Mouse (Mus musculus) adrenal gland, postnatal 25 days (tissue): ENCODE results near the gene Rxrg. TPM values are rescaled to one million over a fixed set of nuclear protein-coding genes. Genes with fewer than 3 reads are reported as not detected.

Source experiments
- DNase-seq: peaks from one replicate; pipeline ENCODE4 v3.0.0; 2021; ENCODE audit warnings: mixed read lengths
- long read RNA-seq: library from polyadenylated mRNA; stranded (forward); transcript quantifications from one replicate; pipeline ENCODE4 v2.0.0, GENCODE M21; 2021
- total RNA-seq: library from RNA; stranded (reverse); gene quantifications from 2 replicates; pipeline ENCODE4 v1.2.3, GENCODE M21; 2021

Rxrg gene
- total RNA-seq: 2.8 and 3.8 TPM in 2 replicates
- long read RNA-seq, partial matches to known transcripts: 1 of 6 reads
- long read RNA-seq, other reads (novel, unspliced or antisense): 1 of 6 reads

GRCm38 (mm10) chr1:167598255-167599081 lies at the start of gene Rxrg:
TSS of gene Rxrg (plus strand) at chr1:167598384.
- DNase-seq: peak; percentile 45

- no peak for DNase-seq
Measured at GRCm38 (mm10) chr1:167549324-167549723, 48.9 kb upstream of the Rxrg start.

GRCm38 (mm10) chr1:167551601-167552000 lies 46.6 kb upstream of the Rxrg start:
- DNase-seq: no peak

- no peak for DNase-seq
Measured at GRCm38 (mm10) chr1:167553959-167554526, 44.1 kb upstream of the Rxrg start.

- no peak for DNase-seq
Measured at GRCm38 (mm10) chr1:167566571-167566970, 31.6 kb upstream of the Rxrg start.

- DNase-seq: no peak
Measured at GRCm38 (mm10) chr1:167579131-167579530, 19.1 kb upstream of the Rxrg start.

- DNase-seq: no peak
Measured at GRCm38 (mm10) chr1:167583195-167583594, 15.0 kb upstream of the Rxrg start.

GRCm38 (mm10) chr1:167583888-167584287 lies 14.3 kb upstream of the Rxrg start:
- no peak for DNase-seq

- DNase-seq: no peak
Measured at GRCm38 (mm10) chr1:167588747-167589558, 9.2 kb upstream of the Rxrg start.

- DNase-seq: no peak
Measured at GRCm38 (mm10) chr1:167592175-167592574, 6.0 kb upstream of the Rxrg start.

GRCm38 (mm10) chr1:167599211-167599735 lies 1.1 kb downstream of the Rxrg start:
- no peak for DNase-seq

GRCm38 (mm10) chr1:167608201-167608741 lies 10.1 kb downstream of the Rxrg start:
- no peak for DNase-seq

- DNase-seq: no peak
Measured at GRCm38 (mm10) chr1:167617131-167617530, 18.9 kb downstream of the Rxrg start.

- peak; percentile 18 for DNase-seq
Measured at GRCm38 (mm10) chr1:167617995-167618489, 19.9 kb downstream of the Rxrg start.

GRCm38 (mm10) chr1:167620206-167620795 lies 22.1 kb downstream of the Rxrg start:
- no peak for DNase-seq

GRCm38 (mm10) chr1:167625098-167625497 lies 26.9 kb downstream of the Rxrg start:
- no peak for DNase-seq

- DNase-seq: no peak
Measured at GRCm38 (mm10) chr1:167631765-167632164, 33.6 kb downstream of the Rxrg start.

- no peak for DNase-seq
Measured at GRCm38 (mm10) chr1:167635702-167636101, 37.5 kb downstream of the Rxrg start.

GRCm38 (mm10) chr1:167636948-167637347 lies 38.8 kb downstream of the Rxrg start:
- DNase-seq: peak; percentile 52

GRCm38 (mm10) chr1:167638053-167638452 lies 39.9 kb downstream of the Rxrg start:
- peak; percentile 58 for DNase-seq

- peak; percentile 26 for DNase-seq
Measured at GRCm38 (mm10) chr1:167638901-167639300, 40.7 kb downstream of the Rxrg start.
